Mouse (Mus musculus) kidney, embryonic 15.5 days (tissue): ENCODE results near the gene Tfcp2. TPM values are rescaled to one million over a fixed set of nuclear protein-coding genes. Genes with fewer than 3 reads are reported as not detected.

ENCODE experiments used
- ATAC-seq: fragments of 200-750 bp; cut with Nextera tagmentation; replicated peaks from 2 replicates; pipeline ENCODE4 v1.8.0; 2017; ENCODE audit warnings: moderate TSS enrichment; ENCODE audit not compliant: low FRiP score
- H3K27ac ChIP-seq: fragments of 300-500 bp; sonication (generic); 2 replicates; pipeline ENCODE4 v1.5.1; 2015; ENCODE audit warnings: mild to moderate bottlenecking, inconsistent platforms
- H3K27me3 ChIP-seq: fragments of 300-500 bp; sonication (generic); 2 replicates; pipeline ENCODE4 v1.6.1; 2015; ENCODE audit warnings: inconsistent platforms
- H3K36me3 ChIP-seq: fragments of 300-500 bp; sonication (generic); 2 replicates; pipeline ENCODE4 v1.6.1; 2015; ENCODE audit warnings: inconsistent platforms
- H3K4me1 ChIP-seq: fragments of 300-500 bp; sonication (generic); 2 replicates; pipeline ENCODE4 v1.6.1; 2015; ENCODE audit warnings: inconsistent platforms
- H3K4me2 ChIP-seq: fragments of 300-500 bp; sonication (generic); 2 replicates; pipeline ENCODE4 v1.6.1; 2015; ENCODE audit warnings: moderate library complexity, mild to moderate bottlenecking, inconsistent platforms
- H3K4me3 ChIP-seq: fragments of 300-500 bp; sonication (generic); replicated peaks from 2 replicates; pipeline ENCODE4 v1.5.1; 2015; ENCODE audit warnings: mild to moderate bottlenecking, inconsistent platforms
- H3K9ac ChIP-seq: fragments of 300-500 bp; sonication (generic); 2 replicates; pipeline ENCODE4 v1.6.1; 2015; ENCODE audit warnings: mild to moderate bottlenecking, inconsistent platforms
- H3K9me3 ChIP-seq: fragments of 300-500 bp; sonication (generic); replicated peaks from 2 replicates; pipeline ENCODE4 v1.6.1; 2016; ENCODE audit warnings: inconsistent platforms
- WGBS: fragments of 180-500 bp; shearing (Covaris S2); methylation state at CpG from one replicate; pipeline ENCODE4 v1.1.7; 2015; ENCODE audit warnings: mixed read lengths; 5-methylcytosine and 5-hydroxymethylcytosine counted together
- polyA plus RNA-seq: library from polyadenylated mRNA; unstranded; fragments of >200 nt; fragmentation: Nextera tagmentation; extraction: Ambion mirVana; gene quantifications from 2 replicates; pipeline ENCODE4 v1.2.1, GENCODE M21; 2015

Tfcp2 gene
- polyA plus RNA-seq, 1 experiment from 2014 or later = 38.1 TPM

DNA sequence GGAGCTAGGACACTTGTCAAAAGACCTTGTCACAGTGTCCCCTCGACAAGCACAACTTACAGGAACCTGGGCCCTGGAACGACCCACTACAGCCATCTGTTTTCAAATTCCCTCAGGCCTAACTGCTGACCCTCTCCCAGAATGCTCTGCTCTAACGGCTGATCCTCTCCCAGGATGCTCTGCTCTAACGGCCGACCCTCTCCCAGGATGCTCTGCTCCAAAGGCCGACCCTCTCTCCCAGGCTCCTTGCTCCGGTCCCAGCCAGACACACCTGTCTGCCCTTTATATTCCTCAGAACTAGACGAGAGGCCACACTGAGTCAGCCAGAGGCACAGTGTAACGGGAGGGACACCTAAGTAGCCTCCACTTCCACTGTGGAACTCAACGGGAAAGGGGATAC is 28.3 kb upstream of the Tfcp2 start:
- WGBS = 91% methylated on average over 10 of the region's 10 CpGs
- H3K4me1 ChIP-seq = peaks cover 3% of the 10 kb centered on the region; the same call in 1 of the 2 replicates
- ATAC-seq = no peak

DNA sequence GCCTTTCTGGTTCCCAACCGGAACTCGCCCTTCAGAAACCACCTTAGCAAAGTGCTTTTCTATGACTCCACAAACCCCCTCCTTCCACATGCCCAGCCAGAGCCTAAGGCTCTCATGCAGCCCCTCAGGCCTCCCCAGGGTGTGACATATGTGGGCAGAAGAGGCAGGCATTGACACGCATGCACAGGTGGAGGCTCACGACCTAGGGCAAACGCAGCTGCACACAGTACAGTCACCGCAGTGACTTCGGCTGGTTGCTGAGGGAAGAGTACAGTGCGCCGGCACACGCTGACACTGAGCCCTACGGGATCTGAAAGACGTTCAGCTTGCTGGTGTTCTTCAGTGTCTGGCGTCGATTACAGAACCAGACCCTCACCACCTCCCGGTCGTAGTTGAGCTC is 26.2 kb upstream of the Tfcp2 start:
- no peak overlapping the region for H3K4me2 ChIP-seq
- no peak overlapping the region for H3K4me3 ChIP-seq
- H3K27ac ChIP-seq = no peak overlapping the region
- peaks cover 22% of the 10 kb centered on the region for H3K4me1 ChIP-seq
- peaks cover 7% of the 10 kb centered on the region; the same call in 1 of the 2 replicates for H3K36me3 ChIP-seq
- H3K9me3 ChIP-seq = no peaks in the 10 kb centered on the region
- no peak overlapping the region for H3K9ac ChIP-seq
- WGBS = 88% methylated on average over 16 of the region's 16 CpGs
- ATAC-seq = no peak
- no peaks in the 10 kb centered on the region for H3K27me3 ChIP-seq

More for the DNA sequence above, 28.3 kb upstream of the Tfcp2 start:
- no peaks in the 10 kb centered on the region for H3K27me3 ChIP-seq
- no peaks in the 10 kb centered on the region for H3K9me3 ChIP-seq
- no peak overlapping the region for H3K27ac ChIP-seq
- H3K4me3 ChIP-seq = no peak overlapping the region
- H3K9ac ChIP-seq = no peak overlapping the region
- H3K36me3 ChIP-seq = peaks cover 7% of the 10 kb centered on the region; the same call in 1 of the 2 replicates
- no peak overlapping the region for H3K4me2 ChIP-seq

DNA sequence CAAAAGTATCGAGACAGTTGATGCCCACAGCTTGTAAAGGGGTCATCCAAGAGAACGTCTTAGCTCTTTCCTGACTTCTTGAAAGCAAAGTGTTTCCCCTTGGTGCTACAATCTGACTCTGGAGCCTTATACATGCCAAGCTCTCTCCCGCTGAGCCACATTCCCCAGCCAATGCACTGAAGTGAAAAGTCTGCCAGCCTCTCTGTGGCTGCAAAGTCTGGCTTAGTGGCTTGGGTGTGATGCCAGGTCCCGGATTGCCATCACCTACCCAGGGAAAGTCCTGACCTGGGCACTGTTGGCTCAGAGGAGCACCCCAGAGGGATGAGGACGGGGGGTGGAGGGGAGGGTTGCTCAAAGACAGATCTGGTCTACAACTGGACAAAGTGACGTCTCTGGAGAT is 25.0 kb upstream of the Tfcp2 start:
- Histone ChIP-seq H3K4me1 (peaks cover 22% of the 10 kb centered on the region), H3K4me3 (no peak overlapping the region), H3K36me3 (peaks cover 7% of the 10 kb centered on the region; the same call in 1 of the 2 replicates), H3K27ac (no peak overlapping the region), H3K9ac (no peak overlapping the region), H3K27me3 (no peaks in the 10 kb centered on the region), H3K9me3 (no peaks in the 10 kb centered on the region), H3K4me2 (no peak overlapping the region)
- WGBS = 81% methylated on average over 6 of the region's 6 CpGs
- ATAC-seq = no peak

DNA sequence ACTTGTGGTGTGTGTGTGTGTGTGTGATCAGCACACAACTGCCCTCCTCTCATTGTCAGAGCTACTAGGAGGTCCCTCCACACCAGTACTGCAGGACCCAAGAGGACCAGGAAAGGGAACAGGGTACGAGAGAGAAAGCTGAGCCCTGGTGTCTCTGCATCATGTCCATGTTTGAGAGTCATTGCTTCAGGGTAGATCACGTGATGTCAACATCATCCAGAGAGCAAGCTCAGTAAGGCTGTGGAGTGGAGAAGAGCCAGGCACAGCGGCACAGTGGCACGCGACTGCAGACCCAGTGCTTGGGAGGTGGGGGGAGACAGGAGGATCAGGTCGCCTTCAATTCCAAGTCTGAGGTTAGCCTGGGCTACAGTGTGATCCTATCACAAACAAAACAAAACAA is 24.6 kb upstream of the Tfcp2 start:
- Histone ChIP-seq H3K27me3 (no peaks in the 10 kb centered on the region), H3K4me1 (peaks cover 22% of the 10 kb centered on the region), H3K4me2 (no peak overlapping the region), H3K4me3 (no peak overlapping the region), H3K9me3 (no peaks in the 10 kb centered on the region), H3K9ac (no peak overlapping the region), H3K36me3 (peaks cover 7% of the 10 kb centered on the region; the same call in 1 of the 2 replicates), H3K27ac (no peak overlapping the region)
- ATAC-seq = no peak
- 83% methylated on average over 6 of the region's 6 CpGs for WGBS

DNA sequence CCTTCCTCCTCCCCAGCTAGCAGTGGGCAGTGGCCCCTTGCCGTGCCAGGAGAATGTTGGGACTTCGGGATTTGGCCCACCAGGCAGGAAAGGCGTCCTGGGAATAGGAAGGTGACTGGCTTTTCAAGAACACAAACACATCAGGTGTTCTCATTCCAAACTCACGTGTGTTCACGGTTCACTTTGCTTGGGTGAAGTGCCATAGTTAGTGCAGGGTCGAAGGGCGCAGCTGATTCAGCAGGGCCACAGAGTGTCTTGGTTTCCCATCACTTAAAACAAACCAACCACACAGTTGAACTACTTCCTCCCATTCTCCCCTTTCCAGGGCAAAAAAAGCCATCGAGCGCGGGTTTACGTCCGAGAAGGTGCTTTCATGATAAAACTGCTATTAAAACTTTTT is 23.6 kb upstream of the Tfcp2 start:
- no peaks in the 10 kb centered on the region for H3K9me3 ChIP-seq
- no peak overlapping the region for H3K4me3 ChIP-seq
- H3K27me3 ChIP-seq = no peaks in the 10 kb centered on the region
- H3K4me1 ChIP-seq = peaks cover 22% of the 10 kb centered on the region
- H3K9ac ChIP-seq = no peak overlapping the region
- WGBS = 80% methylated on average over 12 of the region's 12 CpGs
- no peak for ATAC-seq
- H3K4me2 ChIP-seq = no peak overlapping the region
- H3K36me3 ChIP-seq = peaks cover 7% of the 10 kb centered on the region; the same call in 1 of the 2 replicates
- peak overlapping the region; percentile 79; the same call in 1 of the 2 replicates for H3K27ac ChIP-seq

DNA sequence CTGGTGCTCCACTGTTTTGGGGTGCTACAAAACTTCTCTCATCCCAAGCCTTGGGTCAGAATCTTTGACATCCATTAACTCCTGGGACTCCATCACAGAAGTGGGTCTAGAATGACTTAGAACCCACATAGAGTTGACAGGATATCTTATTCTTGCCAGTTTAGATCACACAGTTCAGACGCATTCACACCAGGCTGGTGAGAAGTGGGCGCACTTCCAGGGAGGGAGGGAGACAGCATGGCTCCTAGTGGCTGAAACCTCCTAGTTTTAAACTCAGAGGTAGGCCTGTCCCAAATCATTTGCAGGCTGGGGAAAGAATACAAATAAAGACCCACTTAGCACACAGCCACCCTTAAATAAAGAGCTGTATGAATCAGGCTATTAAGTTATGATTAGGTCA is 22.6 kb upstream of the Tfcp2 start:
- 82% methylated on average over 2 of the region's 2 CpGs for WGBS
- H3K9ac ChIP-seq = no peak overlapping the region
- no peak for ATAC-seq

DNA sequence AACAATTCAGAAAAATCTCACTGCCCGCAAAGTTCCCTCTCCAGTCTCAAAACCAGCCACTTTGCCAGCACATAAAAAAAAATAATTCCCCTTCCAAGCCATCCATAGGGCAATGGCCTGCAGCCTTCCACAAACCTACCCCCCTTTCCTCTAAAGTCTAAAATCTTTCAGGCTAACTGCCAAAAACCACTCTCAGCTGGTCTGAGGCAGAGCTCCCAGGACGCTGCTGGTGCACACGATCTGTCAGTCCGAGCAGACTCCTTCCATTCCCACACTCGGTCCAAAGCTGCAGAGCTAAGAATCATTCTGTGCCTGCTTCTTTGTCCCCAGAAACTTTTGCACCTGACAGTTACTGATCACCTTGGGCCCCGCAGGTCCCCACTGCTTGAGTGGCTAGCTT is 22.1 kb upstream of the Tfcp2 start:
- ATAC-seq = no peak
- H3K27ac ChIP-seq = peak overlapping the region; percentile 79
- peaks cover 22% of the 10 kb centered on the region for H3K4me1 ChIP-seq
- H3K4me3 ChIP-seq = no peak overlapping the region
- no peak overlapping the region for H3K4me2 ChIP-seq
- H3K9me3 ChIP-seq = no peaks in the 10 kb centered on the region
- H3K36me3 ChIP-seq = peaks cover 7% of the 10 kb centered on the region; the same call in 1 of the 2 replicates
- no peaks in the 10 kb centered on the region for H3K27me3 ChIP-seq
- WGBS = 45% methylated on average over 6 of the region's 6 CpGs
- no peak overlapping the region for H3K9ac ChIP-seq

More for the DNA sequence above, 22.6 kb upstream of the Tfcp2 start:
- Histone ChIP-seq H3K4me2 (no peak overlapping the region), H3K9me3 (no peaks in the 10 kb centered on the region), H3K4me1 (peaks cover 22% of the 10 kb centered on the region), H3K36me3 (peaks cover 7% of the 10 kb centered on the region; the same call in 1 of the 2 replicates), H3K27ac (peak overlapping the region; percentile 79), H3K27me3 (no peaks in the 10 kb centered on the region), H3K4me3 (no peak overlapping the region)

DNA sequence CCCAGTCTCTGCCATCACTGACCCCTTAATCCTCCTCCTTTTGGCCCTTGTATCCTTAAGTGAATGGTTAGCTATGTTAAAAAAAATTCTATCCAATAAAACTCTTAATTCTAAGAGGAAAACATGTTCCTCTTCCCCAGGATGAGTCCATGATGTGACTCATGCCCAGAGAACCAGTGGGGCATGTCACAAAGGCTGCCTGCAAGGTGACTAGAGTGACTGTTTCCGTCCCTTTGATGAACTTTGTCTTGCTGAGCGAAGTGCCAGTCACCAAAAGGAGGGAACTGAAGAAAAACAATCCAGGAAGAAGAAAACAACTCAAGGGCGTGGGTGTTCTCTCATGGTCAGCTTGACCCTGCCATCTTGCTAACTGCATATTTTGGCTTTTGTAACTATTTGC is 17.4 kb upstream of the Tfcp2 start:
- no peak for ATAC-seq
- H3K36me3 ChIP-seq = no peaks in the 10 kb centered on the region
- WGBS = 51% methylated on average over 3 of the region's 3 CpGs

DNA sequence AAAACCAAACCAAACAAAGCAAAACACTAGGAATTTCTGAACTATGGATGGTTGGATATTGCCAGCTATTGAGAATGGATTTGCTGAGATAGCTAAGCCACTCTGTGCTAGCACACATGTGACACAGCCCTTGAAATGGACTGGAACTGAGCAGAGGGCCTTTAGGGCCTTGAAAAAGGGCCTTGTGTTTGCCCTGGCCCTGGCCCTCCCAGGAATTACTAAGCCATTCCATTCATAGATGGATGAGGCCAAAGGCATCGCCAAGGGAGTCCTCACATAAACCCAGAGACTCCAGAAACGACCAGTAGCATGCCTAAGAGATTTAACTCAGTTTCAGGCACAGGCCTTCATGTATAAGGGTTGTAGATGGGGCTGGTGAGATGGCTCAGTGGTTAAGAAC is 14.7 kb upstream of the Tfcp2 start:
- H3K4me1 ChIP-seq = no peaks in the 10 kb centered on the region
- no peak overlapping the region for H3K4me2 ChIP-seq
- no peak for ATAC-seq
- H3K4me3 ChIP-seq = no peak overlapping the region
- no peaks in the 10 kb centered on the region for H3K27me3 ChIP-seq
- 70% methylated on average over 2 of the region's 2 CpGs for WGBS
- no peak overlapping the region for H3K9ac ChIP-seq
- H3K36me3 ChIP-seq = no peaks in the 10 kb centered on the region
- H3K9me3 ChIP-seq = no peaks in the 10 kb centered on the region
- H3K27ac ChIP-seq = no peak overlapping the region

More for the DNA sequence above, 17.4 kb upstream of the Tfcp2 start:
- no peak overlapping the region for H3K27ac ChIP-seq
- H3K4me1 ChIP-seq = peaks cover 11% of the 10 kb centered on the region
- no peaks in the 10 kb centered on the region for H3K9me3 ChIP-seq
- no peak overlapping the region for H3K4me3 ChIP-seq
- H3K4me2 ChIP-seq = no peak overlapping the region
- H3K27me3 ChIP-seq = no peaks in the 10 kb centered on the region
- H3K9ac ChIP-seq = no peak overlapping the region

DNA sequence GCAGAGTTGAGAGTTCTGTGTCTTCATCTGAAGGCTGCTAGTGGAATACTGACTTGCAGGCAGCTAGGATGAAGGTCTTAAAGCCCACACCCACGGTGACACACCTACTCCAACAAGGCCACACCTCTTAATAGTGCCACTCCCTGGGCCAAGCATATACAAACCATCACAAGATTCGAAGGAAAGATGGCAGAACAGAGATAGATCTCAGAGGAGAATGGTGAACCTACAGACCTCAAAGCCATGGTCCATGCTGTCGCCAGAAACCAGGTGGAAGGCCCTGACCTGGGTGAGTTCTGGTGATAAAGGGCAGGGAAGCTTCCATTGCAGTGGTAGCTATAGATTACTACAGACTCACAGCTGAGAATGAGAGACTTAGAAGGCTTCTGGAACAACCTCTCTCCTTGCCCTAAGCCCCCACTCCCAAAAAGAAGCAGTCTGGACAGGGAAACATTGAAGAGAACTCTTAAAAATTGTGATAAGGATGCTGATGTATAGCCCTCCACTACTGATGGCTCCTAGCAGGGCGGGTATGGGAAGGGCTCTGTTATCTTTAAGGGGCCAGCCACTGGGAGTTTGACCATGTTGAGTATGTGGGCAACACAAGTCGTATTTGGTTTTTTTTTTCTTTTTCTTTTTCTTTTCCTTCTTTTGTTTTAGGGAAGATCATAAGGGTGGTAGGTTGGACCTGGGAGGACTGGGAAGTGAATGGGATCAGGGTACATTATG is 6.1 kb upstream of the Tfcp2 start:
- no peaks in the 10 kb centered on the region for H3K27me3 ChIP-seq
- no peak overlapping the region for H3K9ac ChIP-seq
- no peak overlapping the region for H3K4me3 ChIP-seq
- no peaks in the 10 kb centered on the region for H3K36me3 ChIP-seq
- H3K27ac ChIP-seq = no peak overlapping the region
- 81% methylated on average over 5 of the region's 5 CpGs for WGBS
- no peaks in the 10 kb centered on the region for H3K9me3 ChIP-seq
- H3K4me2 ChIP-seq = no peak overlapping the region
- H3K4me1 ChIP-seq = no peaks in the 10 kb centered on the region
- no peak for ATAC-seq

DNA sequence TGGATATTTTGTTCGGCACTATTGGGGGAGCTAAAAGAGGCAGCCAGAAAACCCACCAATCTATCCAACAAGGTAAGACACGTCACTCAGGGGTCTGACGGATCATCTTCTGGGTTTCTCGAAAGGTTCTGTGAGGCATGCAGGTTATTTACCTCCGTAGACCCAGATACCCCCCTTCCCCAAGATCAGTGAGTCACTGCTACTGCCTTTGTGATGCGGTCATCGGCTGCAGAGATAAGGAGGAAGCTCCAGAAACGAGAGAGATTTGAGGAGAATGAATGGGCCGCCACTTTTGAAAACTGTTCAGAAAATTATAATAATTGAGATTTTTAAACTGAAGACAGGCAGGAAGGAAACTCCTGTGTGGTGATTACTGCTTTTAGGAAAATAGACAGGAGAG is 4.6 kb upstream of the Tfcp2 start:
- Histone ChIP-seq H3K4me3 (no peak overlapping the region), H3K4me2 (no peak overlapping the region), H3K27ac (no peak overlapping the region), H3K9me3 (no peaks in the 10 kb centered on the region), H3K36me3 (no peaks in the 10 kb centered on the region), H3K27me3 (no peaks in the 10 kb centered on the region), H3K9ac (no peak overlapping the region), H3K4me1 (no peaks in the 10 kb centered on the region)
- 83% methylated on average over 9 of the region's 9 CpGs for WGBS
- ATAC-seq = no peak

DNA sequence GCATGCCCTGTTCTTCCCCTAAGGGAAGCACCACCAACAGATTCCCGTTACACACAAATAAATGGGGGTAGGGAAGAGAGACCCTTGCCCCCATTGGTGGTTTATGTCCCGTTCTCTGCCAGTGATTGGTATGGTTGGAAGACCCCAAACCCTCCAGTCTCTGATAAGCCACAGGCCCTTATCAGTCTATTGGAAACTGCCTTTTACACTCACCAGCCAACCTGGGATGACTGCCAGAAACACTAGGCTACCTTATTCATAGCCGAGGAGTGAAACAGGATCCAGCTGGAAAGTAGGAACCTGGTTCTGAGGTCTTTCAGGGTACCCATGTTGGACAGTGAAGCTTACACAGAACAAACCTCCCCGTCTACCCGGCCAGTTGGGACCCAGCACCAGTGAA is 4.2 kb upstream of the Tfcp2 start:
- no peaks in the 10 kb centered on the region for H3K27me3 ChIP-seq
- no peaks in the 10 kb centered on the region for H3K36me3 ChIP-seq
- peaks cover under 1% of the 10 kb centered on the region; the same call in 1 of the 2 replicates for H3K4me1 ChIP-seq
- no peak overlapping the region for H3K4me3 ChIP-seq
- H3K4me2 ChIP-seq = no peak overlapping the region
- 87% methylated on average over 5 of the region's 5 CpGs for WGBS
- ATAC-seq = no peak
- H3K9me3 ChIP-seq = no peaks in the 10 kb centered on the region
- no peak overlapping the region for H3K27ac ChIP-seq
- no peak overlapping the region for H3K9ac ChIP-seq
